ENCODE assay signal across 11 mouse cellular contexts in genomic region chr2:13938118-13938517, GRCm38 (mm10).
DNase-seq lines count a peak whose midpoint lies in the region; ATAC-seq and TF ChIP-seq lines count a peak whose summit lies in the region.
"Had no signal": no experiment of that assay in that cellular context is flagged by ENCODE, and none has a peak within 500 bp of the region (broad histone marks: within the 10 kb centered on the region; RNA-seq: fewer than 3 reads in every experiment).

No protein-coding gene starts in this region.

- peak; percentile 64 for TF ChIP-seq CTCF in intestine, postnatal 0 days (IDR thresholded peaks at IDR 0.05; ENCODE audit: low read depth)
- peak; percentile 14; the same call in 1 of the 2 replicates for TF ChIP-seq CTCF in spleen, adult 2 months (IDR thresholded peaks at IDR 0.05; ENCODE audit: extremely low read depth, insufficient read depth, insufficient read length, insufficient replicate concordance)

- no peaks in the 10 kb centered on the region for H3K4me1 ChIP-seq in intestine, postnatal 0 days (replicated peaks; ENCODE audit: control insufficient read depth, insufficient read depth, low read length)
- H3K4me1 ChIP-seq in intestine, embryonic 15.5 days (replicated peaks), result no peaks in the 10 kb centered on the region
- H3K4me1 ChIP-seq in spleen, adult 2 months (ENCODE audit: control insufficient read depth, insufficient read depth, insufficient read length), result no peaks in the 10 kb centered on the region
- H3K4me1 ChIP-seq: heart, embryonic 13.5 days; liver, embryonic 13.5 days had no signal

- no peaks in the 10 kb centered on the region for H3K9me3 ChIP-seq in intestine, postnatal 0 days (ENCODE audit: control insufficient read depth)
- no peaks in the 10 kb centered on the region for H3K9me3 ChIP-seq in intestine, embryonic 15.5 days
- H3K9me3 ChIP-seq: heart, embryonic 13.5 days; liver, embryonic 13.5 days had no signal

- WGBS in intestine, postnatal 0 days, result 48% methylated on average over 2 of the region's 2 CpGs
- WGBS in intestine, embryonic 15.5 days, result 41% methylated on average over 2 of the region's 2 CpGs
- 52% methylated on average over 2 of the region's 2 CpGs for WGBS in spleen, adult 2 months

- H3K27ac ChIP-seq in intestine, postnatal 0 days (ENCODE audit: low read depth, low read length), result no peak overlapping the region
- no peak overlapping the region for H3K27ac ChIP-seq in intestine, embryonic 15.5 days
- no peak overlapping the region for H3K27ac ChIP-seq in spleen, adult 2 months (ENCODE audit: insufficient read depth, low read length)
- H3K27ac ChIP-seq: heart, embryonic 13.5 days; liver, embryonic 13.5 days had no signal

- no peak for TF ChIP-seq POLR2A in spleen, adult 2 months (IDR thresholded peaks at IDR 0.05; ENCODE audit: low read depth, low read length)

- ATAC-seq in intestine, postnatal 0 days, result no peak
- no peak for ATAC-seq in intestine, embryonic 15.5 days

- H3K36me3 ChIP-seq in intestine, postnatal 0 days (ENCODE audit: control insufficient read depth, insufficient read depth), result no peaks in the 10 kb centered on the region
- H3K36me3 ChIP-seq in intestine, embryonic 15.5 days, result no peaks in the 10 kb centered on the region
- no peaks in the 10 kb centered on the region for H3K36me3 ChIP-seq in spleen, adult 2 months (ENCODE audit: control insufficient read depth, insufficient read depth, low read length)
- H3K36me3 ChIP-seq: heart, embryonic 13.5 days; liver, embryonic 13.5 days had no signal

- H3K4me3 ChIP-seq in intestine, postnatal 0 days (ENCODE audit: low read depth, low read length), result no peak overlapping the region
- no peak overlapping the region for H3K4me3 ChIP-seq in intestine, embryonic 15.5 days (replicated peaks)
- H3K4me3 ChIP-seq in spleen, adult 2 months (ENCODE audit: extremely low read depth, insufficient read depth, insufficient read length), result no peak overlapping the region
- H3K4me3 ChIP-seq: heart, embryonic 13.5 days; liver, embryonic 13.5 days had no signal

- no peak overlapping the region for H3K4me2 ChIP-seq in intestine, postnatal 0 days (replicated peaks; ENCODE audit: low read depth)
- no peak overlapping the region for H3K4me2 ChIP-seq in intestine, embryonic 15.5 days (replicated peaks)
- H3K4me2 ChIP-seq: heart, embryonic 13.5 days; liver, embryonic 13.5 days had no signal

- no peaks in the 10 kb centered on the region for H3K27me3 ChIP-seq in intestine, postnatal 0 days (replicated peaks; ENCODE audit: control insufficient read depth, insufficient read depth, low read length)
- H3K27me3 ChIP-seq in intestine, embryonic 15.5 days (replicated peaks), result no peaks in the 10 kb centered on the region
- H3K27me3 ChIP-seq in spleen, adult 2 months (ENCODE audit: control insufficient read depth, insufficient read depth, low read length), result no peaks in the 10 kb centered on the region
- H3K27me3 ChIP-seq: heart, embryonic 13.5 days; liver, embryonic 13.5 days had no signal

- no peak overlapping the region for H3K9ac ChIP-seq in intestine, postnatal 0 days (ENCODE audit: low read depth, low read length)
- H3K9ac ChIP-seq in intestine, embryonic 15.5 days, result no peak overlapping the region
- H3K9ac ChIP-seq: heart, embryonic 13.5 days; liver, embryonic 13.5 days had no signal

- DNase-seq in spleen, adult 2 months (ENCODE audit: low read depth in 1 of 2, low spot score in 2 of 2), result peak in 1 of 2 experiments; percentile 4
- DNase-seq in spleen, postnatal 36 days (ENCODE audit: low spot score in 2 of 2), result no peak
- peak; percentile 49 for DNase-seq in embryo, embryonic 11 days
- no peak for DNase-seq in urinary bladder, postnatal 4 days (ENCODE audit: low spot score in 2 of 2)
- no peak for DNase-seq in heart, adult 8-10 months (ENCODE audit: low spot score)
- no peak for DNase-seq in urinary bladder, postnatal 36 days (ENCODE audit: low spot score in 2 of 2)
- DNase-seq: liver, embryonic 13.5 days; right cerebral cortex, postnatal 4 days had no signal
